Mouse (Mus musculus): ENCODE measurements at regions not wholly inside any gene's neighbourhood (a gene's known extent, or its start where the extent isn't known, plus 50 kb on each side); places are given as distances from the start of the nearest gene placed in this dataset.
A peak's percentile ranks its signal among the peaks of the same experiment; 100 is the strongest.

DNA sequence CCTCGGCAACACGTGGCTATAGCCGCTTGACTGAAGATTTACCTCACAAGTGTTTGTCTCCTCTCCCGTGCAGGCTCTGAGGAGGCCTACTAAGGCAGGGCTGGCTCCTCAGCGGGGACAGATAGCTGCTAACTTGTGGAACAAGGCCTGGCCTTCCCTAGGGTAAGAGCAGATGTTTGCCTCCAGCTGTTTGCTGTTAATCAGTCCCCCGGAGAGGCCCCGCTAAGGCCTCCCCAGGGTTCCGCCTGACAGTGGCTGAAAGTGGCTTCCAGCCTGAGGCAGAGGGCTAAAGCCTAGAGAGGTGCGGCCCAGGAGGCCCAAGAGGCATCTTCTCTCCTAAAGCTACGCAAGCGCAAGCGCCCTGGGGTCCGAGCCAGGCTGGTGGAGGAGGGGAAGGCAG, 52.1 kb upstream of the Dlx4 start:
- no peak for DNase-seq (ENCODE audit: low spot score)
- Histone ChIP-seq H3K9me3 (no peaks in the 10 kb centered on the region), H3K27me3 (replicated peaks; ENCODE audit: low read depth, poor library complexity, severe bottlenecking) (peaks cover 86% of the 10 kb centered on the region), H3K27ac (replicated peaks) (peak overlapping the region; percentile 76), H3K36me3 (replicated peaks) (no peaks in the 10 kb centered on the region), H3K4me3 (no peak overlapping the region), H3K4me1 (peaks cover 60% of the 10 kb centered on the region)
- whole genome bisulfite sequencing: 25% methylated on average over 13 of the region's 13 CpGs

- 62% methylated on average over 3 of the region's 3 CpGs for WGBS
- no peaks in the 10 kb centered on the region for H3K36me3 ChIP-seq (replicated peaks)
- no peaks in the 10 kb centered on the region for H3K9me3 ChIP-seq
- peaks cover 68% of the 10 kb centered on the region for H3K4me1 ChIP-seq
- no peak overlapping the region for H3K4me3 ChIP-seq
- H3K27ac ChIP-seq (replicated peaks): no peak overlapping the region
- DNase-seq (ENCODE audit: low spot score): no peak
- H3K27me3 ChIP-seq (replicated peaks; ENCODE audit: low read depth, poor library complexity, severe bottlenecking): peaks cover 98% of the 10 kb centered on the region
These were observed 54.9 kb upstream of the Dlx4 start for GRCm38 (mm10) chr11:95200971-95201370.

DNA sequence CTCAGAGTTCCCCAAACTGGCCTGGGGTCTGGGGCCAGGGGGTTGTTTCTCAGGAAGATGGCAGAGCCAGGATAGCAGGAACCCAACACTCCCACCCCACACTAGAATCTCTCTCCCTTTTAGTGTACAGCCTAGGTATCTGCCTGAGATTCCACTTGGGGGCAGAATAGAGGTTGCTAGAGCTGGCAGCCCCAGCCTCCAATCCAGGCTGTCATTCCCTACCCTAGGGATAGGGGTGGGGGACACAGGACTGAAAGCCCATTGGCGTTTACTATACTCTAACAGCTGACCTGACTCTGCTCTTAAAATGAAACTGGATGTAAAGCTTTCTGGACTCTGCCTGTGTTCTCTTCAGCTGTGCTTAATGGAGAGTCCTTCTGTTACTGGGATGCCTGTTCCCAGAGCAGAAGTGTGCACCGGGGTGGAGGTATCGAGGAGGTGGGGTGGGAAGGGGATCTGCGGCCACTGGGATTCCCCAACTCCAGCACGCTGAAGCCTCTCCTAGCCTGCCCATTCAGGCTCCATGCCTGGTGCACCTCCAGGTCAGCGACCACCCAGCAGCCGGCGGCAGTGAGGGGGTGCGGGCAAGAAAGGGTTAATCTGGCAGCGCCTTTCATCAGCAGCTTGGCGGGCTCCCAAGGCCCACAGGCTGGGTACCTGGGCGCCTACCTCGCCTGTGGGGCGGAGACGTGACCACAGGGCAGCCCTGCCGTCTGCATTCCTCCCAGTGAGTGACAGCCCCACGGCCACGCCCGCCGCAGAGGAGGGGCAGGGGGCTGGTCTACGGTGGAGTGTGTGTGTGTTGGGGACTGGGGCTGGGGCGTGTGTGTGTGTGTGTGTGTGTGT, 50.9 kb upstream of the Tac4 start:
- Histone ChIP-seq H3K36me3 (replicated peaks) (no peaks in the 10 kb centered on the region), H3K27me3 (replicated peaks; ENCODE audit: low read depth, poor library complexity, severe bottlenecking) (peaks cover 38% of the 10 kb centered on the region), H3K4me1 (peaks cover 71% of the 10 kb centered on the region), H3K4me3 (peak overlapping the region; percentile 53), H3K27ac (replicated peaks) (peak overlapping the region; percentile 82), H3K9me3 (no peaks in the 10 kb centered on the region)
- 2% methylated on average over 22 of the region's 22 CpGs for WGBS
- DNase-seq (ENCODE audit: low spot score): peak; percentile 88

- peak overlapping the region; percentile 53 for H3K4me3 ChIP-seq
- H3K9me3 ChIP-seq: no peaks in the 10 kb centered on the region
- WGBS: 21% methylated on average over 5 of the region's 5 CpGs
- peaks cover 38% of the 10 kb centered on the region for H3K27me3 ChIP-seq (replicated peaks; ENCODE audit: low read depth, poor library complexity, severe bottlenecking)
- peak overlapping the region; percentile 82 for H3K27ac ChIP-seq (replicated peaks)
- no peak for DNase-seq (ENCODE audit: low spot score)
- H3K36me3 ChIP-seq (replicated peaks): no peaks in the 10 kb centered on the region
- peaks cover 71% of the 10 kb centered on the region for H3K4me1 ChIP-seq
These were observed 50.3 kb upstream of the Tac4 start for GRCm38 (mm10) chr11:95211031-95211425.

Data from embryonic facial prominence, embryonic 10.5 days (tissue).